Mouse (Mus musculus): Measurements from ENCODE around the gene Ninj2. TPM values are rescaled to one million over a fixed set of nuclear protein-coding genes. Genes with fewer than 3 reads are reported as not detected.
A peak's percentile ranks its signal among the peaks of the same experiment; 100 is the strongest.

Gene Ninj2
- total RNA-seq, 2 experiments from 2014 or later: not detected

GRCm38 (mm10) chr6:120164765-120165164 lies 71.6 kb downstream of the Ninj2 start:
- intact Hi-C loops (cut with DNase I): no loop called here

GRCm38 (mm10) chr6:120167574-120167973 lies 74.4 kb downstream of the Ninj2 start:
- intact Hi-C loops (cut with DNase I): no loop called here
- DNase-seq: no peak

More at GRCm38 (mm10) chr6:120164765-120165164, 71.6 kb downstream of the Ninj2 start:
- no peak for DNase-seq

- intact Hi-C loops (cut with DNase I): no loop called here
Observed at GRCm38 (mm10) chr6:120172294-120173017, 79.3 kb downstream of the Ninj2 start.

GRCm38 (mm10) chr6:120174028-120174601 lies 81.0 kb downstream of the Ninj2 start:
- DNase-seq: no peak
- intact Hi-C loops (cut with DNase I): no loop called here

More at GRCm38 (mm10) chr6:120172294-120173017, 79.3 kb downstream of the Ninj2 start:
- no peak for DNase-seq

- intact Hi-C loops (cut with DNase I): no loop called here
- peak; percentile 76 to 77 for DNase-seq
Observed at GRCm38 (mm10) chr6:120174602-120175115, 81.5 kb downstream of the Ninj2 start.

- DNase-seq: no peak
- intact Hi-C loops (cut with DNase I): no loop called here
Observed at GRCm38 (mm10) chr6:120175650-120176049, 82.5 kb downstream of the Ninj2 start.

GRCm38 (mm10) chr6:120179044-120179755 lies 86.0 kb downstream of the Ninj2 start:
- no peak for DNase-seq
- intact Hi-C loops (cut with DNase I): no loop called here

GRCm38 (mm10) chr6:120179756-120180206 lies 86.6 kb downstream of the Ninj2 start:
- intact Hi-C loops (cut with DNase I): no loop called here
- DNase-seq: no peak

GRCm38 (mm10) chr6:120180492-120180891 lies 87.3 kb downstream of the Ninj2 start:
- DNase-seq: no peak
- intact Hi-C loops (cut with DNase I): no loop called here

GRCm38 (mm10) chr6:120182160-120182559 lies 89.0 kb downstream of the Ninj2 start:
- intact Hi-C loops (cut with DNase I): no loop called here
- peak; percentile 19 to 48 for DNase-seq

GRCm38 (mm10) chr6:120183771-120184170 lies 90.6 kb downstream of the Ninj2 start:
- intact Hi-C loops (cut with DNase I): no loop called here
- no peak for DNase-seq

- intact Hi-C loops (cut with DNase I): loop anchor here (5.0 kb wide), 1 partner anchor 33 kb away; no protein-coding TSS in a partner anchor
- DNase-seq: no peak
Observed at GRCm38 (mm10) chr6:120185012-120185730, 92.0 kb downstream of the Ninj2 start.

GRCm38 (mm10) chr6:120185756-120186155 lies 92.6 kb downstream of the Ninj2 start:
- no peak for DNase-seq
- intact Hi-C loops (cut with DNase I): loop anchor here (5.0 kb wide), 1 partner anchor 33 kb away; no protein-coding TSS in a partner anchor

GRCm38 (mm10) chr6:120186594-120186993 lies 93.4 kb downstream of the Ninj2 start:
- intact Hi-C loops (cut with DNase I): loop anchor here (5.0 kb wide), 1 partner anchor 34 kb away; no protein-coding TSS in a partner anchor
- DNase-seq: no peak

GRCm38 (mm10) chr6:120187587-120188176 lies 94.5 kb downstream of the Ninj2 start:
- DNase-seq: peak; percentile 30 to 34
- intact Hi-C loops (cut with DNase I): loop anchor here (5.0 kb wide), 1 partner anchor 35 kb away; no protein-coding TSS in a partner anchor

GRCm38 (mm10) chr6:120188376-120189235 lies 95.5 kb downstream of the Ninj2 start:
- DNase-seq: peak; percentile 29 to 40
- intact Hi-C loops (cut with DNase I): loop anchor here (5.0 kb wide), 1 partner anchor 36 kb away; no protein-coding TSS in a partner anchor

GRCm38 (mm10) chr6:120189287-120189686 lies 96.1 kb downstream of the Ninj2 start:
- intact Hi-C loops (cut with DNase I): loop anchor here (5.0 kb wide), 1 partner anchor 37 kb away; no protein-coding TSS in a partner anchor
- DNase-seq: no peak

- intact Hi-C loops (cut with DNase I): loop anchor here (1.0 kb wide), 1 partner anchor 151 kb away; no protein-coding TSS in a partner anchor
Observed at GRCm38 (mm10) chr6:120190365-120190764, 97.2 kb downstream of the Ninj2 start.

More at GRCm38 (mm10) chr6:120190365-120190764, 97.2 kb downstream of the Ninj2 start:
- no peak for DNase-seq
